Mouse (Mus musculus) Muller cell, postnatal 12 days (primary cell): Measurements from ENCODE around the gene Lpin1.

Source experiments
- DNase-seq: peaks from one replicate; pipeline ENCODE4 v3.0.0-alpha.2; 2015; ENCODE audit errors: inconsistent ontology term

Gene Lpin1

GRCm38 (mm10) chr12:16577665-16578233 is 33.0 kb downstream of the Lpin1 start:
- DNase-seq: peak; percentile 37

DNA sequence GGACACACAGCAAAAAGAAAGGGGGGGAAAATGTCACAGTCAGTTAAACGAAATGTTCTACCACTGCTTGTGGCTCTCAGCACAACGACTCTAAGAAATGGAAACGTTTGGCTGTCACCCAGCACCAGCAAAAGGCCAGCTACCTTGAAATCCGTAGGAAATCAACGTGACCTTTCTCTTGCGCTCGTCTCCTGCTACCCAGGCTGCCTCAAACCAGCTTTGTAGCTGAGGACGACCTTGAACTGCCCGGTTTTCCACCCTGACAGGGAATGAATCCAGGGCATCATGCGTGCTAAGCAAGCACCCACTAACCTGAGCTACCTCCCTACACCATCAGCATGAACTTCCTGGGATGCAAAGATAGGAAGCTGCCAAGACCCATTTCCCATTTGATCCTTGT is 39.5 kb downstream of the Lpin1 start:
- DNase-seq: no peak

- no peak for DNase-seq
These were observed 40.2 kb downstream of the Lpin1 start for GRCm38 (mm10) chr12:16570371-16571060.

GRCm38 (mm10) chr12:16568936-16569650 is 41.7 kb downstream of the Lpin1 start:
- DNase-seq: peak; percentile 52

GRCm38 (mm10) chr12:16568496-16568895 is 42.3 kb downstream of the Lpin1 start:
- DNase-seq: peak; percentile 65

DNA sequence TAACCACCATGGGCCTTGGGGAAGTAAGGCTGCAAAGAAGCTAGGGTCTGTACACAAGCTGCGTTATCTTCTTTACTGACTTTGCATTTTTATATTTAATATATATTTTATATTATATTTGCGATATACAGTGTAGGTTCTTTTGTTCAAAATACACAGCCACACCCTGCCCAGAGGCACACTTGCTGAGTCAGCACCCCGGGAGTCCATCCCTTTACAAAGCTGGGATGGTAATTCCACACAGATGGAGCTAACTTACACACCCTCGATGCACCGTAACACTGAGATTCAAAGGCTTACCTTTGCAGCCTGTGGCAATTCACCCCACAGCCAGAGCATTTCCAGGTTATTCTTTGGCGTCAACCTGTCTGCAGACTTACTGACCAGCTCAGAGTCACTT is 42.7 kb downstream of the Lpin1 start:
- no peak for DNase-seq

DNA sequence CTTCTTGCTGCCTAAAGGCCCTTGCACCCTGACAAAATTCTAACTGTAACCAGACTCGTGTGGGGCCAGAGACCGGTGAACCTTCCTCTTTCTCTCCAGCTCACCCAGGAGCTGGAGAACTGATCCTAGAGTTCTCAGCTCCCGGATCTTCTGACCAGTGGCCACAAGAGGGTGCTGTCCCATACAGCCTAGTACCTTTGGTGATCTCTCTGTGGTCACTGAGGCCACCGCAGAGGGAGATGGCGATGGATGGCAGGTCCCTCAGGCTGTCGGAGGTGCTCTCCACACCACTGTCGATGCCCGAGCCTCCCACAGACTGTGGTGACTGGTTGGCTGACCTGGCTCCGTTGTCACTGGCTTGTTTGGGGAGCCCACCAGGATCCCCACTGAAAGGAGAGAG is 47.3 kb downstream of the Lpin1 start:
- DNase-seq: no peak

DNA sequence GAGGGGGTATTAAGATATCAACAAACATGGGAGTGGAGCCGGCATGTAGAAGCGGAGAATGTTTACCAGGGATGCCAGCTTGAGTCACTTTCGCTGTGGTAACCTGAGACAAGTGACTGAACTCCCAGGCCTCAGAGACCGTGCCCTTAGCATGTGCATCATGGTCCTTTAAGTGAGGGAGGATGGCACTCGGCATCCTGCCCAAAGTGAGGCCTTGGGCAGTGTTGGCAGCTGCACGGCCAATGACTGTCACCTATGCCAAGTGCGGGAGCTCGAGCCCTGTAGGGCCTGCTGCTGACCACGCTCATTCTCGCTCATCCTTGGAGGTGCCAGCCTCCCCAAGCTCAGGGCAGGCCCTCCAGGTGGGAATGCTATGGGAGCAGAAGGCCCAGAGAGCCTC is 48.1 kb downstream of the Lpin1 start:
- no peak for DNase-seq

DNA sequence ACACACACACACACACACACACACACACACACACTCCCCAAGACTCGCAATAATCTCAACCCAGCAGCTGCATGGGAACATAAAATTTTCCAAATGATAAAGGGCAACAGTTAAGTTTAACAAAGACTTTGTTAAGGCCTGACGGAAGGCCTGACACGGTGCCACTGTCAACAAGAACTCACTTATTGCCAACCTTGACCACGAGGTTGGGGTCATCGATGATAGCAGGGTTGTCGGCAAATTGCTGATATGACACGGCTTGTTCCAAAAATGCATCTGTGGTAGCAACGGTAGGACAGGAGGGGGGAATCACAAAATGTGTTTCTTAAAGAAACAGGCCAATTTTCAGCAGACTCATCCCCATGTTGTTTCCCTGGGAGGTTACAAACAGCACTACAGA is 48.6 kb downstream of the Lpin1 start:
- DNase-seq: no peak

DNA sequence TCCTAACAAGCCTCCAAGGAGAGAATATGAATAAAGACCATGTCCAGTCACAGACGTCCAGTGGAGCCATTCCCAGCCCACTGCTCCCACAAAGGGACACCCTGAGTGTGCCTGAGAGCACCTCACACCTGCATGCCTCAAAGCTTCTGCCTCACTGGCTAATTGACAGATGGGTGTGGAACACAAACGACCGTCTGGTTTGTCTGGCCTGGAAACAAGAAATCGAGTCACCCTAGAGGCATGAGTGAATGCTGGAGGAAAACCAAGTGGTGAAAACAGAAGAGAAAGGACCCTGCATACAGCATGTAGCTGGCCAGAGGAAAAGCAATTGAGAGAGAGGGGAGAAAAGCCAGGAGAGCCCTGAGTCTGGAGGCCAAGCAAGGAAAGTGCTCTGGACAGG is 53.5 kb downstream of the Lpin1 start:
- DNase-seq: peak; percentile 46

DNA sequence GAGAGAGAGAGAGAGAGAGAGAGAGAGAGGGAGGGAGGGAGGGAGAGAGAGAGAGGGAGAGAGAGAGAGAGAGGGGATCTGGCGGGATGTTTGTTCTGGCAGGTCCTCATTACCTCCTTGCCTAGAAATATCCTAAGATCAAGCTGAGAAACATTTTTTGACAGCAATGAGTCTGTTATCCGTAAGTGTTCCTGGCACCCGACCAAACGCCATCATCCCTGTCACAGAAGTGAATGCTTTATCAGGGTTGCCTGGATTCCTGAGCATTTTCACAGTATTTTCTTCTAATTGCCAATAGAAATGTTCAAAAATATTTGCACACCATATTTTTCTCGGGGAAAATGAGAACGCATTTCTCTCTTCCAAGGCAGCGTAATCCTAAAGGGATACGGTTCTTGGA is 56.6 kb downstream of the Lpin1 start:
- DNase-seq: peak; percentile 59

- DNase-seq: no peak
These were observed 58.5 kb downstream of the Lpin1 start for GRCm38 (mm10) chr12:16552108-16552771.

DNA sequence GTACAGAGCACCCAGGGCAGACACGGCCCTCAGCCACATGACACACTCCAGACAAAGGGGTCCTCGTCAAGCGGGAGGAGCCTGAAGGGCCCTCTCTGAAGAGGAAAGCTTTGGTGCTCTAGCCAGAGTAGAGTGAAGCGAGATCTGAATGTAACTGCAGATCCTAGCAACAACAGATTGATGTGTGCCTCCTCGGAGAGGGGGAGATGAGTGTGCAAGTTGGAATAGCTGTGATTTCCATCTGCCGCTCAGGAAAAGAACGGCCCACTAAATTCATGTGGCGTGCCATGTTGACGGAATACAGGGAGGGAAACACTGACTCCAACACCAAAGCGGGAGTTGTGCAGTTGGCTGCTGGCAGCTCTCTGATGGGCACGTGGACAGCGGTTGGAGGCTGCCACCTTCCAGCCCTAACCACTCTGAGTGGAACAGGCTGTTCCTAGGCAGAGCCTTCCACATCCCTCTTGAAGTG is 59.7 kb downstream of the Lpin1 start:
- no peak for DNase-seq

DNA sequence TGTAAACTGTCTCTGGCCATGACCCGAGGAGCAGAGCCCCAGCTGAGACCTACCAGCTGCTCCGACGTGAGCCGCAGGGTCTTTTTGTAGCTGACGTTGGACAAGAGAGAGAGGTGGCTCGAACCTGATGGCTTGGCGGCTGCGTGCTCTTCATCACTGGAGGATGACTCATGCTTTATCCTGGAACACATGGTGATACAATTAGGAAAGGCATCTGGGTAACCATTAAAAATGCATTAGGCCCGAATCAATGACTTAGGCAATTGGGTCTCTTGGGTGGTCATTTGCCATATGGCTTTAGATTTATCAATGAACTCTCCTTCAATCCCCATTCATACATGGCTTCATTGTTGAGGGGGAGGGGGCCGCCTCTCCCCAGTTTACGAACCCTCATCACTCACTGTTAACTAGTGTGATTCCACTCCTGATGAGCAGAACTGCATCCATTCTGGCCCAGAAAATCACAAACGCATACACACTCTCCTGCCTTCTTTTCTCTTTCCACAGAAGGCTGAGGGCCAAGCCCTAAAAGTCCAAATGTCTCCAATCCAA is 61.9 kb downstream of the Lpin1 start:
- no peak for DNase-seq

- DNase-seq: no peak
These were observed 69.2 kb downstream of the Lpin1 start for GRCm38 (mm10) chr12:16541606-16542005.

GRCm38 (mm10) chr12:16540712-16541111 is 70.1 kb downstream of the Lpin1 start:
- no peak for DNase-seq

DNA sequence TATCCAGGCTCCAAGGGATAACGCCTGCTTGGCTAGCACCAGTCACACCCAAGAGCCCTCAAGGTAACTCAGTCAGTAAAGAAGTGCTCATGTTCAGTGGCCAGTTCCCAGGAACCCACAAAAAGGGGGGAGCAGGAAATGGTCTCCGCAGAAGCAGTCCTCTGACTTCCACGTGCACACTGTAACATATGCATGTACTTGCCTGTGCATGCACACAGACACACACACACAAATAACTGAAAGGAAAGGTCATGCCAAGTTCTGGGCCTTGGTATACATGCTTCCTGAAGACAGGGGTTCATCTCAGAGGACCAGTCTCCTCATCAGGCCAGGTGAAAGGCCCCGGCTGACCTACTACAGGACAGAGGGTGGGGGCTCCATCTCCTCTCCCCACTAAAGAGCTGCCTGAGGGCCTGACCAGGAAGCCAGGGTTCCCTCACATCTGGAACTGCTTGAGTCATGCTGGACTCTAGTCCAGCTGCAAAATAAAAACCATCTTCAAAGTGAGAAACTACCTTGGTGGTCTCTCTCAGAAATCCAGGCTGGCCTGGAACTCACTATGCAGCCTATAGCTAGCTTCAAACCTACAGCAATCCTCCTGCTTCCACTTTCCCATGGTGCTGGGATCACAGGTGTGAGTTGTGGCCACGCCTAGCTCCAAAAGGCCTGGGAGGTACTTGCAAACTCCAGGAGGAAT is 70.7 kb downstream of the Lpin1 start:
- no peak for DNase-seq

- peak; percentile 97 for DNase-seq
These were observed 77.4 kb downstream of the Lpin1 start for GRCm38 (mm10) chr12:16533331-16533828.

- DNase-seq: peak; percentile 79
These were observed 77.9 kb downstream of the Lpin1 start for GRCm38 (mm10) chr12:16532860-16533230.

GRCm38 (mm10) chr12:16531956-16532859 is 78.6 kb downstream of the Lpin1 start:
- DNase-seq: peak; percentile 88
